Mouse (Mus musculus) thymus, postnatal 10 days (tissue): ENCODE measurements around the gene Ect2.

ENCODE experiments used
- DNase-seq, 2 experiments: peaks; one replicate each; pipeline ENCODE4 v3.0.0; 2021; ENCODE audit warnings: low spot score in 2 of 2

Ect2 gene

DNA sequence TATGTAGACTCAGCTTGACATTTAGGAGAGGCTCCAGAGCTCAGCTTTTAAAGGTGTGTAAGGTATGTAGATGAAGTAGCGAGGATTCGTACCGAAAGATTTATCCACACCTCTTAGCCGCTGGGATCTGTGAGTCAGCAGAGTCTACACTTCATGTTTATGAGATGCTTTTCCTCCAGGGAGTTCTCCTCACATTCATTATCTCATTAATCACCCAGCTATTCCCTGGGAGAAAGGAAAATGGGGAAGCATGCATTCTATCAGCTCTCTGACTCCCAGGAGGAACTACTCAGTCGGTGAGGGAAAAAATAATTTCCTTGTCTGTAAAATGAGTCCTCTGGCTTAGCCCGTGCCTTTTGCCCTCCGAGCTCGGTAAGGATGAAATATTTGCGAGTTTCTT is 83.3 kb downstream of the Ect2 start:
- DNase-seq, result no peak

DNA sequence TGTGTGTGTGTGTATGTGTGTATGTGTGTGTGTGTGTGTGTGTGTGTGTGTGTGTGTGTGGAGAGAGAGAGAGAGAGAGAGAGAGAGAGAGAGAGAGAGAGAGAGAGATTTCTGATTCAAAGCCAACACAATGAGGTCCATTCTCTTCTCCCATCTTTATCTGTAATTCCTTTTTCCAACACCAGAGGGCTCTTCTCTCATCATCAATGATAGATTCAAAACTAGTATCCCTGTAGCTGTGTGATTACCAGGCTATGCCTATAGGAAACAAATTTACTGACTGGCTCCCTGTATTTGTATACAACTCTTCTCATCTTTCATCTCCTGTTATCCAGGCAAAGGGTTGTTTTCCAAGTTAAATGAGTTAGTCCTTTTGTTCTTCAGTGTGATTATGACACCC is 86.5 kb downstream of the Ect2 start:
- peak in 1 of 2 experiments; percentile 33 for DNase-seq

DNA sequence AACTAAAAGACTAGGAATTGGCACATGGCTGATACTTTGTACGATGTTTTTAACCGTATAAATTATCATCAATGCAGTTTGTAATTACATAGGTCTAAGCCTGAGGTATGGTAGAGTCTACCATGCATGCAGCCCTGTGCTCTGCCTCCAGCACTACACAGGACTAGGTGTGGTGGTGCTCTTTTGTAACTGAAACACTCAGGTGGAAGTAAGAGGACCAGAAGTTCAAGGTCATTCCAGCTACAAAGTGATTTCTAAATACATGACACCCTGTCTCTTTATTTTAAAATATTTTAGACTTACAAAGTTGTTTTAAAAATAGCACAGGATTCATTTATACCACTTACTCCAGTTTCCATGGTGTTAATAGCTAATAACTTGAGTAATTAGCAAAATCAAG is 88.8 kb downstream of the Ect2 start:
- DNase-seq, result no peak

DNA sequence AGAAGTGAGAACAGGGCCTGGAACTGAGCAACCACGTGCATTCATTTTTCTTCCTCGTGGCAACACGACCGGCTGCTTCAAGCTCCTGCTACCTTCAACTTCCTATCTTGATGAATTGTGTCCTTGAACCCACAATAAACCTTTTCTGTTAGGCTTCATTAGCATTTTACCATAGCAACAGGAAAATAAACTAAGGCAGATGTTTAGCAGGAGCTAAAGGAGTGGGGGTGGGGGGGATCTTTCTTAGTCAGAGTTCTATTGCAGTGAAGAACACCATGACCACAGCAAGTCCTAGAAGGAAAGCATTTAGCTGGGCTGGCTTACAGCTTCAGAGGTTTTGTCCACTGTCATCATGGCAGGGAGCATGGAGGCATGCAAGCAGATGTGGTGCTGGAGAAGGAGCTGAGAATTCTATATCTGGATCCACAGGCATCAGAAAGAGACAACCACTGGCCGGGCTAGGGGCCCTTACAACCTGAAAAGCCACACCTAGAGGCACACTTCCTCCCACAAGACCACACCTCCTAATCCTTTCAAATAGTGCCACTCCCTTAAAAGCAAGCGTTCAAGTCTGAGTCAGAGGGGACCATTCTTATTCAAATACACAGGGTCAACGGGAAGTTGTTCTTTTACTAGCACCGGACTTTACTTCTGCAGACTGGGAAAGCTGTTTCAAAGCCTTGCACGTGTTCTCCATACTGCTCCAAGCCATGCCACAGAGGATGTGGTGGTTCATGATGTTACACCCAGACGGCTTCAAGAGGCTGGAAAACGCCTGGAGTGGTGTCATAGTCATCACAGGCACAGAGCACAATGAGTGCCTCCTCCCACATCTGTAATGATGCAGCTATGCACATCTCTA is 90.0 kb downstream of the Ect2 start:
- DNase-seq, result no peak

DNA sequence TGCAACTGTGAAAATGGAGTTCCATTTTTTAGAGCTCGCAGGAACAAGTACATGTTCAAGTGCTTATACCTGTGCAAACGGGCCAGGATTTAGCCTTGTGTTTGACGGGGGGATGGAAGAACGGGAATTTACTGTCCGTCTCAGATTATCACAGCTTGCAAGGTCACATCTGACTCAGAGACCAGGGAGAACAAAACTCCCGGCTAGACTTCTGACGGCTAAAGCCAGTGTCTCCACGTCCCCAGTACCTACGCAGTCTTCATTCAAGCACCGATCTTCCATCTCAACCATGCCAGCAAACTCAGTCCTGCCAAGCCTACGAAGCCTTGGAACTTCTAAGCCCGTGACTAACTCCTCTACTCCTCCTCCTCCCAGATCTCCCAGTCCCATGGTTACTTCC is 93.2 kb downstream of the Ect2 start:
- DNase-seq, result no peak

DNA sequence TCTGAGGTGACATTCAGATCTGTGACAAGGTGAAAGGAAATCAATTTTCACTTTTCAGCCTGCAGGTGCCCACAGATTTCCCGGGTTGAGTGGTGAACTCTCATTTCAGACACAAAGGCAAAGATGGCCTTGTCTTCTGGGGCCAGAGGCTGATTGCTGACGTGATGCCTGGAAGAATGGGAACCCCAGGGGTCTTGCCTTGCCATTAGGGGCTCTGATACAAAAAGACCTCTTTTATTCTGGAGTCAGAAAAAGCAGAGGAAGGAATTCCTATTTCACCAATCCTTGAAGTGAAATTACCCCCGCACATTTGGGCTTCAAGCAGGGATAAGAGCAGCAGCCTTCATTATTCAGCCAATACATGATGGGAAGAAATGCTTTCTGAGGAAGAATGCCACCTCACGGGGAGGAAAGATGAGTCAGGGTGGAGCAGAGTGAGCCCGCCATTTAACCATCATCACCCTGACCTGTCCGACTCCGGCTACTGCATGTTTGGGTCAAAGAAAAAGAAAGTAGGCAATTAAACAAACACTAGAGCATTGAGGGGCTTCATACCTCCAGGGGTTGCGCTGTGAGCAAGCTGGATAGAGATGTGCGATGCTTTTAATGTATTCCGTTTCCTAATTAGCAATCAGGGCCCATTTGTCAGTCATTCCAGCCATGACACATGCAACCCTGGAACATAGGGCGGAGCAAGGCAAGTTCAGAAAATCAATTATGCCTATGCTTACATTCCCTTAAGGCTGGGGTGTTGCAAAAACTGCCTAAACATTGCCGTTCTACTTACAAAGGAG is 94.0 kb downstream of the Ect2 start:
- no peak for DNase-seq

DNA sequence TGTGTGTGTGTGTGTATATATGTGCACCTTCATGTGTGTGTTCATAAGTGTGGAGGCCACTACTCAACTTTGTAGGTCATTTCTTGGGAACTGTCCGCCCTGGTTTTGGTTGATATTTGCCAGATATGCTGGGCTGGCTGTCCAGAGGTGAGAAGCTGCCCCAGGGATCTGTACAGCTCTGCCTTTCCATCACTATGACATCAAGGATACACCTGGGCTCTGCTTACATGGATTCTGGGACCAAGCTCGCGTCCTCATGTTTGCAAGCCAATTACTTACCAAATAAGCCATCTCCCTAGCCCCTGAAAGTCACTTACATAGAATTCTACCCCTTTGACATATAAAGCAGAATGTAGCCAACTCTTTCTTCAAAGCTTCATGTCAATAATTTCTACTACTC is 98.2 kb downstream of the Ect2 start:
- DNase-seq, result no peak

DNA sequence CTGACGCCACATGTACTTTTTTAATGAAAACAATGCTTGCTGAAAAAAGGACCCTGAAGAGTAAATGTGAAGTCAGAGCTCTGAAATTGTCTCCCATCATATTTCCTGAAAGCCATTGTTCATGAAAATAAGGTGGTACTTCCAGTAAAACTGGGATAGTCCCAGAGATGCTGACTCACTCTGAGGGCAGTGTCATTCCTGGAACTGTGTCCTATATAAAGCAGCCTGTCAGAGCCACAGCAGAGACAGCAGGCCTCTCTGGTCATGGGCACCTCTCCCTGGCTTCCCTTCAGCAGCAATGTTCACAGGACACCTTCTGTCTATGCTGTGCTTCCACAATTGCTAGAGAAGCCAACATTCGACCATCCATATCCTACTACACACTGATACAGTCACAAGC is 98.9 kb downstream of the Ect2 start:
- no peak for DNase-seq
